Mouse (Mus musculus) spleen, adult 12 weeks (tissue): ENCODE measurements around the gene Slirp.
"Not testable (repeated sequence)": the region's sequence is repeated elsewhere in the genome, so short reads cannot be mapped to it uniquely, and the experiment has no call there.

Experiments
- DNase-seq: peaks from one replicate; pipeline ENCODE4 v3.0.0; 2022; ENCODE audit warnings: low spot score

Slirp gene

GRCm38 (mm10) chr12:87428885-87429284, 14.8 kb upstream of the Slirp start:
- no peak for DNase-seq

GRCm38 (mm10) chr12:87442177-87443114, 1.2 kb upstream of the Slirp start:
- no peak for DNase-seq

GRCm38 (mm10) chr12:87443115-87443699, 489 bp upstream of the Slirp start:
- no peak for DNase-seq

- no peak for DNase-seq
Observed at GRCm38 (mm10) chr12:87444211-87444610, 515 bp downstream of the Slirp start.

GRCm38 (mm10) chr12:87449456-87449855, 5.8 kb downstream of the Slirp start:
- no peak for DNase-seq

GRCm38 (mm10) chr12:87464678-87465297, 21.1 kb downstream of the Slirp start:
- DNase-seq = no peak

GRCm38 (mm10) chr12:87470263-87471136, 26.8 kb downstream of the Slirp start:
- no peak for DNase-seq

GRCm38 (mm10) chr12:87471421-87471963, 27.8 kb downstream of the Slirp start:
- DNase-seq = no peak

- peak; percentile 87 for DNase-seq
Observed at GRCm38 (mm10) chr12:87471964-87472786, 28.5 kb downstream of the Slirp start, which contains the start of gene Snw1. Gene Snw1, minus strand, starts transcription at chr12:87472274.

GRCm38 (mm10) chr12:87474756-87475155, 31.1 kb downstream of the Slirp start:
- DNase-seq = no peak

- DNase-seq = not testable (repeated sequence)
Observed at GRCm38 (mm10) chr12:87482482-87482881, 38.8 kb downstream of the Slirp start.

GRCm38 (mm10) chr12:87488683-87489082, 45.0 kb downstream of the Slirp start:
- DNase-seq = not testable (repeated sequence)

- DNase-seq = not testable (repeated sequence)
Observed at GRCm38 (mm10) chr12:87494421-87494820, 50.7 kb downstream of the Slirp start, which contains the start of gene Gm5788. Gene Gm5788, plus strand, starts transcription at chr12:87494721.
